Mouse (Mus musculus) ES-E14 (cell line): ENCODE data around the gene Arl13a. TPM values are rescaled to one million over a fixed set of nuclear protein-coding genes. Genes with fewer than 3 reads are reported as not detected.

Experiments used
- DNase-seq: peaks from one replicate; pipeline ENCODE4 v3.0.0-alpha.2; 2013; ENCODE audit warnings: low read depth, low spot score
- H3K27ac ChIP-seq: 2 replicates; pipeline ENCODE4 v1.5.1; 2012; ENCODE audit warnings: low read depth, mild to moderate bottlenecking, low read length, moderate library complexity, mixed read lengths; ENCODE audit not compliant: poor library complexity, insufficient read depth, severe bottlenecking
- H3K36me3 ChIP-seq: 2 replicates; pipeline ENCODE4 v1.6.1; 2012; ENCODE audit warnings: mild to moderate bottlenecking, low read length, moderate library complexity, mixed read lengths; ENCODE audit not compliant: control insufficient read depth, poor library complexity, insufficient read depth, severe bottlenecking
- H3K4me1 ChIP-seq, 2 experiments: fragments of 150-350 bp in 1 of 2; sonication (generic) in 1 of 2; 2 replicates each; pipeline ENCODE4 v1.6.1; 2012; ENCODE audit warnings: low read length in 2 of 2, mild to moderate bottlenecking in 1 of 2, mixed read lengths in 1 of 2; ENCODE audit not compliant: control insufficient read depth in 2 of 2, insufficient read depth in 2 of 2, poor library complexity in 1 of 2
- H3K4me3 ChIP-seq, 2 experiments: fragments of 150-350 bp in 1 of 2; sonication (generic) in 1 of 2; 2 replicates each; pipeline ENCODE4 v1.5.1; 2012; ENCODE audit warnings: low read length in 2 of 2, low read depth in 1 of 2, mild to moderate bottlenecking in 1 of 2, mixed read lengths in 1 of 2; ENCODE audit not compliant: insufficient read depth in 1 of 2, poor library complexity in 1 of 2, severe bottlenecking in 1 of 2
- H3K9ac ChIP-seq: 2 replicates; pipeline ENCODE4 v1.6.1; 2012; ENCODE audit warnings: low read depth, mild to moderate bottlenecking, low read length, mixed read lengths; ENCODE audit not compliant: poor library complexity, insufficient read depth, severe bottlenecking
- H3K9me3 ChIP-seq: fragments of 150-350 bp; sonication (generic); 2 replicates; pipeline ENCODE4 v1.6.1; 2012; ENCODE audit warnings: low read depth, mild to moderate bottlenecking, low read length; ENCODE audit not compliant: control insufficient read depth, insufficient read depth
- CHD2 ChIP-seq: IDR thresholded peaks from 2 replicates; pipeline ENCODE4 v1.6.1; 2014; ENCODE audit warnings: mild to moderate bottlenecking, low read depth, low read length, inconsistent platforms
- HCFC1 ChIP-seq: IDR thresholded peaks from 2 replicates; pipeline ENCODE4 v1.6.1; 2012; ENCODE audit warnings: low read length, inconsistent platforms, borderline replicate concordance; ENCODE audit not compliant: insufficient read depth
- MAFK ChIP-seq: IDR thresholded peaks from 2 replicates; pipeline ENCODE4 v1.6.1; 2014; ENCODE audit warnings: mild to moderate bottlenecking, low read depth, low read length, inconsistent platforms; ENCODE audit not compliant: insufficient read depth
- ZC3H11A ChIP-seq: IDR thresholded peaks from 2 replicates; pipeline ENCODE4 v1.6.1; 2012; ENCODE audit warnings: low read depth, mild to moderate bottlenecking, inconsistent platforms, low read length, borderline replicate concordance
- ZNF384 ChIP-seq: IDR thresholded peaks from 2 replicates; pipeline ENCODE4 v1.6.1; 2012; ENCODE audit warnings: low read depth, low read length, inconsistent platforms
- in situ Hi-C, 2 experiments: fragments of 600-800 bp; cut with MboI; formaldehyde crosslinking; loops; one replicate each; pipeline ENCODE4 v1.15.1; 2025; ENCODE audit warnings: low sequenced_read_pairs in 2 of 2, inconsistent platforms in 1 of 2; ENCODE audit not compliant: unreplicated experiment in 2 of 2
- total RNA-seq: library from RNA; depleted of rRNA; stranded (reverse); fragments of 300-350 nt; gene quantifications from 2 replicates; pipeline ENCODE4 v1.2.3, GENCODE M21; 2012

Gene Arl13a
- total RNA-seq, 1 experiment, result not detected

GRCm38 (mm10) chrX:134220618-134221017 lies 33.3 kb downstream of the Arl13a start:
- no peak overlapping the region for H3K9ac ChIP-seq
- in situ Hi-C loops, result no loop called here
- no peak for DNase-seq
- TF ChIP-seq MAFK (no peak), CHD2 (no peak), ZC3H11A (no peak), HCFC1 (no peak), ZNF384 (no peak)
- H3K4me3 ChIP-seq, result no peak overlapping the region
- H3K36me3 ChIP-seq, result no peaks in the 10 kb centered on the region
- no peaks in the 10 kb centered on the region for H3K9me3 ChIP-seq
- H3K4me1 ChIP-seq, result no peaks in the 10 kb centered on the region
- H3K27ac ChIP-seq, result no peak overlapping the region

- no peak for DNase-seq
Observed at GRCm38 (mm10) chrX:134221856-134222255, 34.6 kb downstream of the Arl13a start, which contains the start of gene Nox1. Gene Nox1, minus strand, starts transcription at chrX:134221956.

GRCm38 (mm10) chrX:134233048-134233447 lies 45.7 kb downstream of the Arl13a start:
- no peaks in the 10 kb centered on the region for H3K9me3 ChIP-seq
- no peak for DNase-seq
- in situ Hi-C loops, result no loop called here
- H3K36me3 ChIP-seq, result no peaks in the 10 kb centered on the region
- no peaks in the 10 kb centered on the region for H3K4me1 ChIP-seq
- TF ChIP-seq CHD2 (no peak), ZC3H11A (no peak), ZNF384 (no peak), MAFK (no peak), HCFC1 (no peak)
- H3K4me3 ChIP-seq, result no peak overlapping the region
- H3K9ac ChIP-seq, result no peak overlapping the region
- H3K27ac ChIP-seq, result no peak overlapping the region

More at GRCm38 (mm10) chrX:134221856-134222255, 34.6 kb downstream of the Arl13a start, which contains the start of gene Nox1:
- H3K9me3 ChIP-seq, result no peaks in the 10 kb centered on the region
- H3K4me3 ChIP-seq, result no peak within 1 kb of the TSS
- H3K4me1 ChIP-seq, result no peaks in the 10 kb centered on the region
- H3K36me3 ChIP-seq, result no peaks in the 10 kb centered on the region
- in situ Hi-C loops, result no loop called here
- no peak within 1 kb of the TSS for H3K27ac ChIP-seq
- TF ChIP-seq HCFC1 (no peak), MAFK (no peak), ZC3H11A (no peak), ZNF384 (no peak), CHD2 (no peak)
- H3K9ac ChIP-seq, result no peak within 1 kb of the TSS

DNA sequence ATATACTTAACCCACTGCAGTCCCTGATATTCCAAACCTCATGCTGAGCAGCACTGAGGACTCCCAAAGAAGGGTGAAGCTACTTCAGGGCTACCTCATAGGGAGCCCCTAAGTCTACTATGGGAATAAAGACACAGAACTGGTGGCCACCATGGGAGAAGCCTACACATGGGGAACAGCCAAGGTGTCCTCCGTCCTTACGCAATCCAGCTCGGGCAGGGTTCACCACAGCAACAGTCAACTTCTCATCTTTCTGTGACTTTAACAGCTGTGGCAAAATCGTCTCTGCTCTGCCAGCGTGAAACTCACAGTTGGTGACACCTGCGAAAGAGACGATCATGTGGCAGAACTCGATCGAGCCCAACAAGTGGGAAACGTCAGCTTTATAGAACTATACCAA lies 51.0 kb downstream of the Arl13a start:
- DNase-seq, result no peak
- H3K4me3 ChIP-seq, result no peak overlapping the region
- no peak overlapping the region for H3K27ac ChIP-seq
- H3K9ac ChIP-seq, result no peak overlapping the region
- no peaks in the 10 kb centered on the region for H3K9me3 ChIP-seq
- H3K36me3 ChIP-seq, result no peaks in the 10 kb centered on the region
- no peak for TF ChIP-seq MAFK
- TF ChIP-seq HCFC1, result no peak
- TF ChIP-seq CHD2, result no peak
- no peak for TF ChIP-seq ZNF384
- TF ChIP-seq ZC3H11A, result no peak
- no peaks in the 10 kb centered on the region for H3K4me1 ChIP-seq
- in situ Hi-C loops, result no loop called here

DNA sequence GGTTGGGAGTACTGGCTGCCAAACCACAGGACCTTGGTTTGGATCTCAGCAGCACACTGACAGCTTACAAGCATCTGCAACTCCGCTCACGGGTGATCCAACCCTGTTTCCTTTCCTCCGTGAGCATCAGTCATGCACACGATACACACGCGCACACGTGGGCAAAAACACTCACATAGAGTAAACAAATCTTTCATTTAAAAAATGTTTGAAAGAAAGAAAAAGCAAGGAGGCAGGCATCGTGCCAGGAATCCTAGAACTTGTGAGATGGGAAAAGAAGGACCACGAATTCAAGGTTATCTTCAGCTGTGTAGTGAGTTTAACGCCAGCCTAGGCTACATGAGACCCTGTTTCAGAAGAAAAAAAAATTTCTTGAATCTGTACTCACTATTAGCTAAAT lies 58.6 kb downstream of the Arl13a start:
- Histone ChIP-seq H3K36me3 (no peaks in the 10 kb centered on the region), H3K9me3 (no peaks in the 10 kb centered on the region), H3K4me3 (no peak overlapping the region), H3K4me1 (no peaks in the 10 kb centered on the region), H3K9ac (no peak overlapping the region), H3K27ac (no peak overlapping the region)
- TF ChIP-seq ZC3H11A (no peak), HCFC1 (no peak), ZNF384 (no peak), CHD2 (no peak), MAFK (no peak)
- no peak for DNase-seq
- in situ Hi-C loops, result no loop called here
